ENCODE assay signal across 10 mouse cellular contexts in the genomic region with DNA sequence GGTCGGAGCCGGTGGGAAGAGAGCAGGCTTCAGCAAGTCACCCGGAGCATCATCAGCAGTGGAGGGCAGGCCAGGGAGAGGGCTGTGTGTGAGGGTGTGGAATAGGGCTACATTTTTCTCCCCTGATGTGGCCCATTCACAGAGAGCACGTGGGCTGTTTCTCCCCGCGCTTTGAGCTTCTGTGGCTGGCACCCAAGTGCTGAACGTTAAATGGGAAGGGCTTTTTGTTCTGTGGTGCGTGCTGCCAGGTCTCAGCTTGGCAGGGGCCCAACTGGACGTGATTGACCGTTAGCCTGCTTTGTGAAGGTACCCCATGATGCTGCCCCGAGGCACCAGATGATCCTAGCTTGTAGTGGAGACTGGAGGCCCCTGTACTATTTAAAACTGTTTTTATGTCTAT. TPM values are rescaled to one million over a fixed set of nuclear protein-coding genes. Genes with fewer than 3 reads are reported as not detected.
A peak's percentile ranks its signal among the peaks of the same experiment; 100 is the strongest.
DNase-seq lines count a peak whose midpoint lies in the region; ATAC-seq and TF ChIP-seq lines count a peak whose summit lies in the region.
"Had no signal": no experiment of that assay in that cellular context is flagged by ENCODE, and none has a peak within 500 bp of the region (broad histone marks: within the 10 kb centered on the region; RNA-seq: fewer than 3 reads in every experiment).

No protein-coding gene starts in this region.

- H3K27ac ChIP-seq in gastrocnemius, adult 2 months, result peak overlapping the region; percentile 28
- H3K27ac ChIP-seq in lung, embryonic 14.5 days (ENCODE audit: low read depth), result no peak overlapping the region

- no peaks in the 10 kb centered on the region for H3K27me3 ChIP-seq in lung, embryonic 14.5 days (ENCODE audit: insufficient read depth, low read length)

- H3K4me1 ChIP-seq in lung, embryonic 14.5 days (ENCODE audit: insufficient read depth), result peaks cover 19% of the 10 kb centered on the region; the same call in 1 of the 2 replicates

- no peak overlapping the region for H3K4me3 ChIP-seq in gastrocnemius, adult 2 months
- no peak overlapping the region for H3K4me3 ChIP-seq in lung, embryonic 14.5 days (ENCODE audit: low read depth, low read length)

- 81% methylated on average over 11 of the region's 11 CpGs for WGBS in lung, embryonic 14.5 days

- DNase-seq in gastrocnemius, adult 2 months, result no peak
- no peak for DNase-seq in gastrocnemius, postnatal 4 days (ENCODE audit: low spot score in 2 of 2)
- peak; percentile 9 for DNase-seq in lung, embryonic 14.5 days
- no peak for DNase-seq in lung, postnatal 4 days
- peak; percentile 60 for DNase-seq in adrenal gland, postnatal 25 days
- peak; percentile 31 to 37 for DNase-seq in kidney, postnatal 4 days
- DNase-seq: lung, postnatal 36 days; thymus, postnatal 14 days had no signal

- H3K4me2 ChIP-seq in lung, embryonic 14.5 days, result no peak overlapping the region

- intact Hi-C loops in gastrocnemius, adult 2 months (cut with DNase I), result no loop called here

- no peak for ATAC-seq in lung, embryonic 14.5 days (ENCODE audit: insufficient read depth)
- no peak for ATAC-seq in activated CD4-positive, CD25-positive, alpha-beta regulatory T cell, adult 4 months
- no peak for ATAC-seq in CD4-positive, CD25-positive, alpha-beta regulatory T cell, adult 4 months

- no peak overlapping the region for H3K9ac ChIP-seq in lung, embryonic 14.5 days

- H3K9me3 ChIP-seq in lung, embryonic 14.5 days (ENCODE audit: low read depth, low read length), result no peaks in the 10 kb centered on the region

- TF ChIP-seq CTCF in gastrocnemius, adult 2 months (IDR thresholded peaks at IDR 0.05), result no peak
- no peak for TF ChIP-seq CTCF in lung, embryonic 14.5 days (IDR thresholded peaks at IDR 0.05; ENCODE audit: low read depth)

- peaks cover 49% of the 10 kb centered on the region for H3K36me3 ChIP-seq in lung, embryonic 14.5 days (ENCODE audit: insufficient read depth)

RNA-seq across cellular contexts. Expression of a gene that starts 48.3 kb away (rescaled TPM):
- 10 to 100 TPM; 67.0 to 91.9 TPM for total RNA-seq in gastrocnemius, adult 2 months (2021)
- total RNA-seq in gastrocnemius, postnatal 4 days (2021), result 10 to 100 TPM; 53.5 to 56.9 TPM
- 47.6 and 50.7 TPM in 2 replicates for polyA plus RNA-seq in lung, embryonic 14.5 days (2014; fragmentation: Nextera tagmentation; extraction: Ambion mirVana)
- total RNA-seq in adrenal gland, postnatal 25 days (2021), result 598 and 906 TPM in 2 replicates
- 10 to 100 TPM; 34.3 to 47.9 TPM for polyA plus RNA-seq in activated CD4-positive, CD25-positive, alpha-beta regulatory T cell, adult 4 months (2017; shearing (Covaris generic))
- polyA plus RNA-seq in CD4-positive, CD25-positive, alpha-beta regulatory T cell, adult 4 months (2017; shearing (Covaris generic)), result 10 to 100 TPM; 43.3 to 45.1 TPM

Comparison
In these comparisons a context has a peak if more than half of its experiments do, and no peak if none do; other contexts are left out.
1. DNase-seq: peak in lung, embryonic 14.5 days (single experiment), adrenal gland, postnatal 25 days (single experiment) and kidney, postnatal 4 days (2 of 2); none in gastrocnemius, adult 2 months (single experiment), gastrocnemius, postnatal 4 days (0 of 2) and lung, postnatal 4 days (0 of 2).